Mouse (Mus musculus): ENCODE measurements around the gene Art2b. TPM values are rescaled to one million over a fixed set of nuclear protein-coding genes. Genes with fewer than 3 reads are reported as not detected.
A peak's percentile ranks its signal among the peaks of the same experiment; 100 is the strongest.
"Not testable (repeated sequence)": the region's sequence is repeated elsewhere in the genome, so short reads cannot be mapped to it uniquely, and the experiment has no call there.

The Art2b gene
- polyA plus RNA-seq, 1 experiment from 2014 or later, result 0.22 TPM

- DNase-seq (ENCODE audit: low spot score), result no peak
Measured at GRCm38 (mm10) chr7:101564086-101564485, 21.3 kb downstream of the Art2b start.

GRCm38 (mm10) chr7:101559393-101559792, 26.0 kb downstream of the Art2b start:
- not testable (repeated sequence) for DNase-seq (ENCODE audit: low spot score)

DNA sequence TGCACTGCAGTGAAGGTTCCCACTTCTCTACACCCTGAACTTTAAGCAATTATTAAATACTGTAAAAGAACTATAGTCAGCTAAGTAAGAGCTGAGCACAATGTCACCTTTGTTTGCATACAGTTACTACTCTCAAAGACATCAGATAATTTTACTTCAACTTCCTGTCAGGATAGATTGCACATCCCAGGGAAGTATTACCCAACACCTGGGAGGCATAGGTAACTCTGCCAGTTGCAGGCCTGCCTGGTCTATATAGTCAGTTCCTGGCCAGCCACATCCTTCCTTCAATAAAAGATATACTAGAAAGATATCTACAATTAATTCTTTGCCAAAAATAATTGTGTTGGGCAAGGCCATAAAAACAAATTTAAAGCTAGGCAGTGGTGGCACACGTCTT, 28.0 kb downstream of the Art2b start:
- DNase-seq (ENCODE audit: low spot score), result no peak

GRCm38 (mm10) chr7:101555473-101555872, 29.9 kb downstream of the Art2b start:
- peak; percentile 44 for DNase-seq (ENCODE audit: low spot score)

GRCm38 (mm10) chr7:101551530-101551929, 33.9 kb downstream of the Art2b start:
- DNase-seq (ENCODE audit: low spot score), result no peak

GRCm38 (mm10) chr7:101550686-101551485, 34.5 kb downstream of the Art2b start:
- peak; percentile 53 for DNase-seq (ENCODE audit: low spot score)

DNA sequence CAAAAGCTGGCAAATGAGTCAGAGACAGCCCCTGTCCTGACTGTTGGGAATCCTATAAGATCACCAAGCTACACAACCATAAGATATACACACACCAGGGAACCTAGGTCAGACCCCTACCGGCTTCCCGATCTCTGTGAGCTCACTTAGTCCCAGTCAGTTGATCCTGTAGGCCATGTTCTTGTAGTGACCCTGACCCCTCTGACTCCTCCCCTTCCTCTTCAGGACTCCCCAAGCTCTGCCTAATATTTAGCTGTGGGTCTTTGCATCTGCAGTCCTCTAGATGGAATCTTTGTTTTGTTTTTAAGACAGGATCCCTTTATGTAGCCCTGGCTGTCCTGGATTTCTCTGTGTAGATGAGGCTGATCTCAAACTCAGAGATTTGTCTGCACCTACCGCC, 36.1 kb downstream of the Art2b start:
- DNase-seq (ENCODE audit: low spot score), result no peak

DNA sequence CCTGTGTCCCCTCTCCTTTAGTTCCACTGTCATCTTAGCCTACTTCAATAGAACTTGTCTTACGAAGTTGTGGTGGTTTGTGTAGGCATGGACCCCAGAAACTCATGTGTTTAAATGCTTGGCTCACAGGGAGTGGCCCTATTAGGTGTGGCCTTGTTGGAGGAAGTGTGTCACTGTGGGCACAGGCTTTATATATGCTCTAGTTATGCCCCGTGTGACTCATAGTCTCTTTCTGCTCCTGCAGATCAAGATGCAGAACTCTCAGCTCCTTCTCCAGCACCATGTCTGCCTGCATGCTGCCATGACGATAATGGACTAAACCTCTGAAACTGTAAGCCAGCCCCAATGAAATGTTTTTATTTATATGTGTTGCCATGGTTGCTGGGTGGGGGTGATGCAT, 37.7 kb downstream of the Art2b start:
- DNase-seq (ENCODE audit: low spot score), result no peak

- DNase-seq (ENCODE audit: low spot score), result no peak
Measured at GRCm38 (mm10) chr7:101541734-101542133, 43.7 kb downstream of the Art2b start.

GRCm38 (mm10) chr7:101541132-101541531, 44.3 kb downstream of the Art2b start:
- DNase-seq (ENCODE audit: low spot score), result peak; percentile 82

DNA sequence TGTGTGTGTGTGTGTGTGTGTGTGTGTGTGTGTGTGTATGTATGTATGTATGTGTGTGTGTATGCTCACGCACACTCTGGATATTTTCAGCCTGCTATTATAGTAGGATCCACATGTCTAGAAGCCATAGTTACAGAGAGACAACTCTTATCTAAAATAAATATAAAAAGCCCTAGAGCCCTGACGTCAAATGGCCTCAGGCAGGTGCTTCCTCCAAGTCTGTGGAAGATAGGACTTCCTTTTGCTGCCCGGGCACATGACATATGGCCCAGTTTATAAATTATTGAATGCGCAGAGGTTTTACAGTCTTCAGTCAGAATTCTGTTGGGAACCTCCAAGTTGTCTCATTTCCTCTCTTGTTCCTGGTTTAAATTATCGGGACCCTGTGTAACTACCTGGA, 44.7 kb downstream of the Art2b start:
- peak; percentile 38 for DNase-seq (ENCODE audit: low spot score)

DNA sequence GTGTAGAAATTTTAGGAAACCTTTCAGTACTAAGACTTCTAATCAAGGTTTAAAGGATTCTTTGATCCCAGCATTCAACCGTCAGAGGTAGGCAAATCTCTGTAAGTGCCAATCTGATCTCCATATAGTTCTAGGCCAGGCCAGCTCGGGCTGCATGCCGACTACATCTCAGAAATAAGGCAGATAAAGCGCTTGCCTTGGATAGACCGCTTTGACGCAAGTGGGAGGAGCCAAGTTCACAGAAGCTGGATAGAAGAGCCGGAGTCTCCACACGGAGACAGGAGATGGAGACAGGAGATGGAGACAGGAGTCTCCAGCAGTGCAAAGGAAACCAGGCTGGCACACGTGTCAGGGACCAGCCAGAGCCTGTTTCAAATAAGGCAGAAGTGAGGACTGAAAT, 45.6 kb downstream of the Art2b start:
- no peak for DNase-seq (ENCODE audit: low spot score)

GRCm38 (mm10) chr7:101538141-101538933, 47.1 kb downstream of the Art2b start:
- peak; percentile 58 for DNase-seq (ENCODE audit: low spot score)

DNA sequence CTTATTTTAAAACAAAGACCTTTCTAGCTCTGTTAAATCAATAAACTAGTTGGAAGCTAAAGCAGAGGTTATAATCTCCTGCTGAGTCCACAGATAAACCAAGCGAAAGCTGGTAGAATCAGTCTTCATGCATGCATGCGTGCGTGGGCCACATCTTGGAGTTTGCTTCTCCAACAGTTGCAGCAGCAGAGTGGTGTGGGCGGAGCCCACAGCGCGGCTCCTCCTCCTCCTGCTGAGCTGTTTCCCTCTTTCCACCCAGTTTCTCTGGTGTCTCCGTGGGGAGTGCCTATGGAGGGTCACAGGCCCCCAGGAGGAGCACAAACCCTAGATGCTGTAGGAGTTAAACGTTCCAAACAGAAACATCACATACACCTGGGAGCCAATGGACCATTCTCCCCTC, 47.9 kb downstream of the Art2b start:
- peak; percentile 13 for DNase-seq (ENCODE audit: low spot score)

- no peak for DNase-seq (ENCODE audit: low spot score)
Measured at GRCm38 (mm10) chr7:101535517-101535916, 49.9 kb downstream of the Art2b start.

DNA sequence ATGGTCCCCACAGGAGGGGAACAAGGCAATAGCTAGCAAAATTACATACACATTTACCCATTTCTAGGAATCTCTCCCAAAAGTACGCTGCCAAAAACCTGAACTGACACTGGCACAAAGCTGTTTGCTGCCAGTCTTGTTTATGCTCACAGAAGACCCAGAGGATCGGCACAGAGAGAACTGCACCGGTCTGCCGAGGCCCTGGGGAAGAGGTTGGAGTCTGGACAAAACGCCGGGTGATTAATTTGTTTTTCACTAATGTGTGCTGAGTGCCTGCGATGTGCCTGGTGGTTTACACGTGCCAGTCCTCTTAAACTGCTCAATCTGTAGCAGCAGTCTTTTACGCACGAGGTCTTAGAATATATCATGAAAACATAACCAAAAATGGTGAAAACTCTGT, 50.3 kb downstream of the Art2b start:
- no peak for DNase-seq (ENCODE audit: low spot score)

DNA sequence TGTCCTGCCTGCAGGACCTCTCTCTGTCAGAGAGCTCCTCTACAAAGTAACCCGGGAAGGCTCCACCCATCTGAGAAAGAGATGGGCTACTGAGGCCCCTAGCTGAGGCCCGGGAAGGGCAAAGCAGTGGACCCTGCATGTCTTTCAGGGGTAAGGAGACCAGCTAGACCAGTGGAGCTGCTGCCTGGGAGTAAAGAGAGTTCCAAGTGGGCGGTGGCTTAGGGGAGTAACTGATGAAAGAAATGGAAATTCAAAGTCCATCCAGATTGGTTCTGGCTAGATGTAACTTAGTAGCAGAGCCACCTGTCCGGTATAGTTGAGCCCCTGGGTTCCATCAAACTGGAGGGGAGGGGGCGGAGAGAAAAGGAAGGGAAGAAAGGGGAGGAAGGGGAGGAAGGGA, 51.0 kb downstream of the Art2b start:
- no peak for DNase-seq (ENCODE audit: low spot score)

Other genes with a start within 250 kb of the Art2b start
- 31.1 and 34.4 TPM in 2 replicates for gene Arap1, start 237.5 kb downstream of the Art2b start, polyA plus RNA-seq (2015; fragmentation: Nextera tagmentation; extraction: Ambion mirVana)
- gene Gm45837, start 174.7 kb downstream of the Art2b start, polyA plus RNA-seq (2015; fragmentation: Nextera tagmentation; extraction: Ambion mirVana), result 1.1 TPM in 1 of 2 replicates, not detected in the other
- gene Pde2a, start 163.9 kb downstream of the Art2b start, polyA plus RNA-seq (2015; fragmentation: Nextera tagmentation; extraction: Ambion mirVana), result 5.7 and 7.9 TPM in 2 replicates
- 30.5 and 33.4 TPM in 2 replicates for gene Clpb, start 78.0 kb upstream of the Art2b start, polyA plus RNA-seq (2015; fragmentation: Nextera tagmentation; extraction: Ambion mirVana)
- not detected in 2 replicates for gene Phox2a, start 232.7 kb upstream of the Art2b start, polyA plus RNA-seq (2015; fragmentation: Nextera tagmentation; extraction: Ambion mirVana)